Mouse (Mus musculus) kidney, adult 2 months (tissue): ENCODE results near the gene Nob1. TPM values are rescaled to one million over a fixed set of nuclear protein-coding genes. Genes with fewer than 3 reads are reported as not detected.

Source experiments
- DNase-seq: peaks from one replicate; pipeline ENCODE4 v3.0.0; 2021
- H3K27ac ChIP-seq: fragments of 200-500 bp; 2 replicates; pipeline ENCODE4 v1.5.1; 2012; ENCODE audit warnings: low read depth, low read length, control low read depth, inconsistent platforms; ENCODE audit not compliant: insufficient read depth
- H3K27me3 ChIP-seq: fragments of 200-500 bp; replicated peaks from 2 replicates; pipeline ENCODE4 v1.6.1; 2012; ENCODE audit warnings: mild to moderate bottlenecking, moderate library complexity, low read length, inconsistent platforms; ENCODE audit not compliant: control insufficient read depth, insufficient read depth
- H3K36me3 ChIP-seq: fragments of 200-500 bp; 2 replicates; pipeline ENCODE4 v1.6.1; 2012; ENCODE audit warnings: mild to moderate bottlenecking, moderate library complexity, low read length, inconsistent platforms; ENCODE audit not compliant: control insufficient read depth, insufficient read depth
- H3K4me1 ChIP-seq: fragments of 200-500 bp; 2 replicates; pipeline ENCODE4 v1.6.1; 2011; ENCODE audit warnings: low read length; ENCODE audit not compliant: control insufficient read depth, insufficient read depth
- H3K4me3 ChIP-seq: fragments of 200-500 bp; 2 replicates; pipeline ENCODE4 v1.5.1; 2011; ENCODE audit warnings: mild to moderate bottlenecking, low read depth, low read length, control low read depth; ENCODE audit not compliant: insufficient read depth
- CTCF ChIP-seq: fragments of 200-500 bp; conservative IDR thresholded peaks from 2 replicates; pipeline ENCODE4 v1.5.1; 2011; ENCODE audit warnings: low read depth, mild to moderate bottlenecking, control low read depth, low read length, moderate library complexity, mixed read lengths; ENCODE audit not compliant: insufficient read depth, insufficient read length
- POLR2A ChIP-seq: fragments of 200-500 bp; IDR thresholded peaks from one replicate; pipeline ENCODE4 v1.6.1; 2011; ENCODE audit warnings: low read depth, low read length, control low read depth
- WGBS: fragments of 180-500 bp; shearing (Covaris S2); methylation state at CpG from one replicate; pipeline ENCODE4 v1.1.7; 2018; 5-methylcytosine and 5-hydroxymethylcytosine counted together
- polyA plus RNA-seq: library from polyadenylated mRNA; depleted of rRNA; stranded (reverse); fragments of >200 nt; gene quantifications from 2 replicates; pipeline ENCODE4 v1.2.3, GENCODE M21; 2012

The Nob1 gene
- polyA plus RNA-seq, 1 experiment: 25.6 TPM

DNA sequence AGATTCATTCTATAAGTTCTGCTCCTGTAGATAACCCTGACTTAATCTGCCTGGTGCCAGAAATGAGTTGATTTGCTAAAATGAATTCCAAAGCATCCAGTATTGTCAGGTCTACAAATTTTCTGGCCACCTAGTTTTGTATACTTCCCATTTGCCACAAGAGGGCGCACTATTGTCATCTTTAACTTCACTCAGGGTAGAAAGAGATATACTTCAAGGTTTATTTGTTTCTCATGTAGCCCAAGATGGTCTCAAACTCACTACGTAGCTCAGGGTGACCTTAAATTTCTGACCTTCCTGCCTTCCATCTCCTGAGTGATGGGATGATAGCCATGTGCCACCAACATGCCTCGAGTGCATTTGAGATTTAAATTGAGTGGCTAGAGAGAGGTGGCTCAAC, 38.2 kb downstream of the Nob1 start:
- 21% methylated on average over 3 of the region's 3 CpGs for WGBS
- 0 out of 2 replicates have a peak, but pooled peaks have one; percentile 17 for TF ChIP-seq CTCF
- TF ChIP-seq POLR2A: no peak
- H3K4me3 ChIP-seq: no peak overlapping the region
- no peaks in the 10 kb centered on the region for H3K27me3 ChIP-seq
- no peak overlapping the region for H3K27ac ChIP-seq
- H3K4me1 ChIP-seq: peaks cover 17% of the 10 kb centered on the region
- peak; percentile 52 for DNase-seq
- no peaks in the 10 kb centered on the region for H3K36me3 ChIP-seq

DNA sequence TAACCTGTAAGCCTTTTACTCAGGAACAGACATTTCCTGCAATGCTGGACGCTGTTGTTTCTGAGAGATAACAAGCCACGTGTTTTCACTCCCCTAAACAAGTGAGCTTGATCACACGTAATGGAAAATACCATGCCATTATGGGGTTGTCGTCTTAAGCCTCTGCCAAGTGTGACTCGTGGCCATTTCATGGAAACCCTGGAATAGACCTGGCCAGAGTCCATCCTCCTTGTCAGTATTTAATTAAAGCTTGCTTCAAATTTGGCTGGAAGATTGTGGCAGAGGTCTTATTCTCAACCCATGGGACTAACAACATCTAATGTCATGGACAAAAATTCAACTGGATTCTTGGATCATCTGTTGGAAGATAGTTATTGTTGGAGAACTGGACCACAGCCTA, 38.7 kb downstream of the Nob1 start:
- peaks cover 16% of the 10 kb centered on the region for H3K4me1 ChIP-seq
- no peak overlapping the region for H3K4me3 ChIP-seq
- DNase-seq: peak; percentile 74
- WGBS: 29% methylated on average over 5 of the region's 5 CpGs
- H3K27me3 ChIP-seq: no peaks in the 10 kb centered on the region
- TF ChIP-seq CTCF (no peak), POLR2A (no peak)
- no peaks in the 10 kb centered on the region for H3K36me3 ChIP-seq
- H3K27ac ChIP-seq: no peak overlapping the region

DNA sequence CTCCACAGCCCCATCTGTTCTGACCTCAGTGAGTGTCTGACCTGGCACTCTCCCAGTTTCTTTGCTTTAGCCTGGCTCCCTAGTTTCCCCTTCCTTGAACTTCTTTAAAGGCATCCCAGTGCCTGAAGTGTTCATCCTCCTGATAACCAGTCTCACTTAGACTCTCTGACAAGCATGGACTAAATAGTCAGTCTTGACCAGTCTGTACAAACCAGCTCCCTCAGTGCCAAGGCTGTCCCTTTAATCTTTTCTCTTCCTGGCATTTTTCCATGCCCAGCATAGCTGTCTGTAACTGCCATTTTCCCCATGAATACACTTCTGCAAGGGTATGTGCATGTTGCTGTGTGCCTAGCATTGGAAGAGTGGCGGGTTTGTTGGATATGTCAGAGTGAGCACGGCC, 39.8 kb downstream of the Nob1 start:
- Histone ChIP-seq H3K27ac (no peak overlapping the region), H3K4me3 (no peak overlapping the region), H3K4me1 (peaks cover 10% of the 10 kb centered on the region), H3K27me3 (no peaks in the 10 kb centered on the region), H3K36me3 (peaks cover under 1% of the 10 kb centered on the region; the same call in 1 of the 2 replicates)
- TF ChIP-seq CTCF (no peak), POLR2A (no peak)
- WGBS: 78% methylated on average over 2 of the region's 2 CpGs
- no peak for DNase-seq

DNA sequence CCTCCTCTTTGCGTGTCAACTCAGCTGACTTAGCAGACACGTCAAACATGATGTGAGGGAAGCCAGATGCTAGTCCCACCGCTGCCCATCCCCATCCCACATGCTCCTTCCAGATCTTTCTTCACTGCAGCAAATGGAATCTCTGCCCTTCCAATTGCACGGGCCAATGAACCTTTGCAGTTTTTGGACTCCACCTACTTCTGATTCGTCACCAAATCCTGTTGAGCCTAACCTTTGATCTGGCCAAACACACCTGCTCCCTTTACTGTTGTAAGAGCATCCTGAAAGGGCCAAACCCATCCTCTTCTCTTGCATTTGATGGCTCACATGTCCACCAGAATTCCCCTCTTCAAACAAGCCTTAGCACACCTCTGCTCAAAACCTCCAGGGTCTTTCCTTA, 40.2 kb downstream of the Nob1 start:
- Histone ChIP-seq H3K36me3 (peaks cover 2% of the 10 kb centered on the region; the same call in 1 of the 2 replicates), H3K4me3 (no peak overlapping the region), H3K27ac (no peak overlapping the region), H3K27me3 (no peaks in the 10 kb centered on the region), H3K4me1 (peaks cover 6% of the 10 kb centered on the region)
- DNase-seq: no peak
- TF ChIP-seq POLR2A (no peak), CTCF (no peak)
- 40% methylated on average over 5 of the region's 5 CpGs for WGBS

DNA sequence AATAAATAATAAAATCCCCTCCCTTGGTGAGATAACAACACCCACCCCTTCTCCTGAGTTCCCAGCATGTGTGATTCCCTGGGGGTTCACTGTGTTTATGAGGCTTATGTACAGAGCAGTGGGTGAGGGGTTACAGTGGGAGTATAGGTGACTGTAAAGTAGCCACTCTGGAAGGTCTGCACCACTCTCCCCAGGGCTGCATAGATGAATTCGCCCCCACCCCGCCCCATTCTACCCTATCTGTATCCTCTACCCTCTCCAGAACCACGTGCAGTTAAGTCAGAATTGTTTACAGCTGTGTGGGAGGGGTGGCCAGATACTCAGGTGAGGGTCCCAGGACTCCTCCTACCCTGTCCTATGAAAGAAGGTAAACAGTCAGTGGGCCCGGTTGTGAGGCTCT, 42.0 kb downstream of the Nob1 start:
- no peak for DNase-seq
- WGBS: 77% methylated on average over 4 of the region's 4 CpGs
- no peak for TF ChIP-seq CTCF
- no peak for TF ChIP-seq POLR2A

DNA sequence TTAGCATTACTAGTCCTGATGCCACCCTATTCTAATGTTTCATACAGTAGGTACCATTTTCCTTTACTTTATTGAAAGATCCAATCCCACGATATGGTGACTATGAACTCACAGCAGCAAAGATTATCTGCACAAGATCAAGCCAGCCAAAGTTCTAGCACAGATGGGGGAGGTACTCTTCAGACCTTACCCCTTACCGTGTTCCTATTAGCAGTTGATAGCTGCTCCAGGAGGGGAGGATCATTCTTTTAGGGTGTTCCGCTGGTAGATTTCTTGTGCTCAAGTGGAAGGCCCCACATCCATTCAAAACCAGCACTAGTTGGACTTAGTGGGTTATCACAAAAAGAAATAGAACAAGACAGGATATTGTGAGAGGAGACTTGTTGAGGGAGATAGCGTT, 43.2 kb downstream of the Nob1 start:
- 93% methylated on average over 4 of the region's 4 CpGs for WGBS
- DNase-seq: no peak
- TF ChIP-seq CTCF (no peak), POLR2A (no peak)
- Histone ChIP-seq H3K4me1 (peaks cover 8% of the 10 kb centered on the region; the same call in 1 of the 2 replicates), H3K4me3 (no peak overlapping the region), H3K27ac (no peak overlapping the region), H3K27me3 (no peaks in the 10 kb centered on the region), H3K36me3 (peaks cover 2% of the 10 kb centered on the region)

More for the DNA sequence above, 42.0 kb downstream of the Nob1 start:
- peaks cover 10% of the 10 kb centered on the region; the same call in 1 of the 2 replicates for H3K4me1 ChIP-seq
- H3K36me3 ChIP-seq: peaks cover 2% of the 10 kb centered on the region
- no peak overlapping the region for H3K27ac ChIP-seq
- H3K27me3 ChIP-seq: no peaks in the 10 kb centered on the region
- no peak overlapping the region for H3K4me3 ChIP-seq

DNA sequence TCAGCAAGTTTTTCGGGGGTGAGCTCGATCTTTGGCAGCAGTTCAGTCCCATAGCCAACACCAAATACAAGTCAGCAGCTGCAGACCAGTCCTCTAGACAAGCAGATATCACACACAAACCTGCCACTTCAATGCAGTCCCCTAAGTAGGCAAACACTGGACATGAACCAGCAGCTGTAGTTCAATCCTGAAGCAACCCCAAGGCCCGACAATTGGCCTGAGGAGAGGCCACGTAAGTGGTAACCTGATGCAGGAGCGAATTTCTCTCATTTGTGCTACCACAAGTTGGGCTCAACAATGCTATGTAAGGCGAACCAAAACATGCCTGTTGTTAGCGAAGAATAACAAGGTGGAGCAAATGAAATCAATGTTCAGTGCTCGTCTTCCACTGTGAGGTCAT, 44.1 kb downstream of the Nob1 start:
- WGBS: 94% methylated on average over 8 of the region's 8 CpGs
- H3K27me3 ChIP-seq: no peaks in the 10 kb centered on the region
- DNase-seq: no peak
- H3K27ac ChIP-seq: no peak overlapping the region
- H3K4me1 ChIP-seq: peaks cover 8% of the 10 kb centered on the region; the same call in 1 of the 2 replicates
- H3K4me3 ChIP-seq: no peak overlapping the region
- peaks cover 2% of the 10 kb centered on the region for H3K36me3 ChIP-seq
- TF ChIP-seq CTCF (no peak), POLR2A (no peak)

DNA sequence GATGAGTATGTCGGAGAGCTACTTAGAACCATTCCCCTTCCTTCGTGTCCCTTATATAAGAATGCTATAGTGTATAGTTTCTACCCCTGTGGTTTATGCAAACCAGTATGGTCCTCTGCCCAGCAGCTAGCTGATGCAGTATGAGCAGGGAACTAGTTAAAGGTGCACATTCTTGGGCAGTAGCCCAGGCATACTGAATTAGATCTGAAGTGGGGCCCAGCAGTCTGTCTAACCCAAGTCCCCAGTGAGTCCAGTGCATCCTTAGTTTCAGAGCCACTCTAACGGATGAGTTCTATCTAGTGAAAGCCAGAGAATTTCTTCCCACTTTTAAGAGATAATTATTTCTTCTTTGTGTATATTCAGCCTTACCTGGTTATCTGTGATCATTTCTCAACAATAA, 47.5 kb downstream of the Nob1 start:
- Histone ChIP-seq H3K4me1 (peaks cover 6% of the 10 kb centered on the region; the same call in 1 of the 2 replicates), H3K27ac (no peak overlapping the region), H3K27me3 (no peaks in the 10 kb centered on the region), H3K4me3 (no peak overlapping the region), H3K36me3 (peaks cover 4% of the 10 kb centered on the region)
- no peak for DNase-seq
- no peak for TF ChIP-seq POLR2A
- no peak for TF ChIP-seq CTCF
- 94% methylated on average over 3 of the region's 3 CpGs for WGBS
